Mouse (Mus musculus) inflammation-experienced regulatory T-cells, adult 6 months (primary cell): ENCODE results near the gene Dot1l. TPM values are rescaled to one million over a fixed set of nuclear protein-coding genes. Genes with fewer than 3 reads are reported as not detected.

ENCODE experiments used
- ATAC-seq: one replicate; pipeline ENCODE4 v1.8.0; 2017
- polyA plus RNA-seq, 3 experiments: library from polyadenylated mRNA; unstranded; fragments of 100-300 nt; shearing (Covaris generic); gene quantifications; one replicate each; pipeline ENCODE4 v1.2.1; 2017

The Dot1l gene
- polyA plus RNA-seq, 3 experiments from 2014 or later = 10.9 to 23.4 (median 15.3) TPM

GRCm38 (mm10) chr10:80835617-80836016 is 80.6 kb downstream of the Dot1l start:
- ATAC-seq = no peak

GRCm38 (mm10) chr10:80836949-80837379 is 82.0 kb downstream of the Dot1l start:
- no peak for ATAC-seq

GRCm38 (mm10) chr10:80837827-80838226 is 82.8 kb downstream of the Dot1l start:
- ATAC-seq = no peak

- no peak for ATAC-seq
These were observed 83.4 kb downstream of the Dot1l start for GRCm38 (mm10) chr10:80838346-80838912.

GRCm38 (mm10) chr10:80839848-80840247 is 84.8 kb downstream of the Dot1l start:
- no peak for ATAC-seq

GRCm38 (mm10) chr10:80841685-80842084 is 86.7 kb downstream of the Dot1l start:
- no peak for ATAC-seq

- ATAC-seq = no peak
These were observed 87.3 kb downstream of the Dot1l start for GRCm38 (mm10) chr10:80842334-80842733.

- ATAC-seq = no peak
These were observed 88.3 kb downstream of the Dot1l start for GRCm38 (mm10) chr10:80843087-80843930.

- ATAC-seq = no peak
These were observed 89.0 kb downstream of the Dot1l start, which contains the start of gene Lingo3 for GRCm38 (mm10) chr10:80843931-80844547. TSS of gene Lingo3 (minus strand) at chr10:80844039.

Other genes with a start within 250 kb of the Dot1l start
- gene Atp8b3, start 216.1 kb upstream of the Dot1l start, polyA plus RNA-seq = not detected
- gene Rexo1, start 193.6 kb upstream of the Dot1l start, polyA plus RNA-seq = 10 to 100 TPM; 11.3 to 18.6 (median 14.9) TPM
- gene Klf16, start 177.9 kb upstream of the Dot1l start, polyA plus RNA-seq = 1 to 10 TPM; 6.3 to 7.1 (median 6.8) TPM
- 10 to 100 TPM in 2 of 3 experiments, 1 to 10 TPM in 1; 8.6 to 12.0 (median 11.4) TPM for gene Abhd17a, start 164.9 kb upstream of the Dot1l start, polyA plus RNA-seq
- 100 to 1,000 TPM in 2 of 3 experiments, 10 to 100 TPM in 1; 96.2 to 110 (median 108) TPM for gene Scamp4, start 152.3 kb upstream of the Dot1l start, polyA plus RNA-seq
- 1 to 10 TPM; 2.6 to 4.2 (median 3.1) TPM for gene Adat3, start 152.3 kb upstream of the Dot1l start, polyA plus RNA-seq
- 1 to 10 TPM; 5.3 to 8.4 (median 8.3) TPM for gene Gm49322, start 149.2 kb upstream of the Dot1l start, polyA plus RNA-seq
- 10 to 100 TPM; 11.7 to 16.3 (median 13.2) TPM for gene Csnk1g2, start 132.4 kb upstream of the Dot1l start, polyA plus RNA-seq
- 10 to 100 TPM in 1 of 3 experiments, 1 to 10 TPM in 2; 3.4 to 10.4 (median 9.2) TPM for gene Btbd2, start 98.1 kb upstream of the Dot1l start, polyA plus RNA-seq
- gene Mknk2, start 77.1 kb upstream of the Dot1l start, polyA plus RNA-seq = 10 to 100 TPM; 50.3 to 61.4 (median 50.9) TPM
- gene Mob3a, start 53.2 kb upstream of the Dot1l start, polyA plus RNA-seq = 100 to 1,000 TPM; 190 to 248 (median 240) TPM
- 100 to 1,000 TPM in 2 of 3 experiments, 10 to 100 TPM in 1; 71.4 to 109 (median 107) TPM for gene Izumo4, start 53.0 kb upstream of the Dot1l start, polyA plus RNA-seq
- 10 to 100 TPM; 20.9 to 33.0 (median 29.8) TPM for gene Ap3d1, start 12.9 kb upstream of the Dot1l start, polyA plus RNA-seq
- gene Sf3a2, start 43.0 kb downstream of the Dot1l start, polyA plus RNA-seq = 10 to 100 TPM; 12.1 to 22.6 (median 17.8) TPM
- 100 to 1,000 TPM; 127 to 149 (median 146) TPM for gene Plekhj1, start 43.4 kb downstream of the Dot1l start, polyA plus RNA-seq
- not detected for gene Amh, start 50.0 kb downstream of the Dot1l start, polyA plus RNA-seq
- gene Jsrp1, start 58.3 kb downstream of the Dot1l start, polyA plus RNA-seq = not detected
- 1,000 to 10,000 TPM; 1,680 to 2,431 (median 2,240) TPM for gene Oaz1, start 71.5 kb downstream of the Dot1l start, polyA plus RNA-seq
- gene Lingo3, start 88.8 kb downstream of the Dot1l start, polyA plus RNA-seq = not detected
- gene Lsm7, start 100.0 kb downstream of the Dot1l start, polyA plus RNA-seq = 100 to 1,000 TPM; 144 to 210 (median 202) TPM
- gene Sppl2b, start 100.1 kb downstream of the Dot1l start, polyA plus RNA-seq = 10 to 100 TPM in 2 of 3 experiments, 1 to 10 TPM in 1; 9.6 to 15.0 (median 12.1) TPM
- not detected for gene Tmprss9, start 116.6 kb downstream of the Dot1l start, polyA plus RNA-seq
- 100 to 1,000 TPM; 207 to 260 (median 248) TPM for gene Timm13, start 145.8 kb downstream of the Dot1l start, polyA plus RNA-seq
- gene Lmnb2, start 163.0 kb downstream of the Dot1l start, polyA plus RNA-seq = 1 to 10 TPM; 2.4 to 4.5 (median 3.5) TPM
- gene Gadd45b, start 174.9 kb downstream of the Dot1l start, polyA plus RNA-seq = 10 to 100 TPM; 26.4 to 51.5 (median 39.3) TPM